Comparison of ENCODE assay signal across 9 mouse cellular contexts in the genomic region with DNA sequence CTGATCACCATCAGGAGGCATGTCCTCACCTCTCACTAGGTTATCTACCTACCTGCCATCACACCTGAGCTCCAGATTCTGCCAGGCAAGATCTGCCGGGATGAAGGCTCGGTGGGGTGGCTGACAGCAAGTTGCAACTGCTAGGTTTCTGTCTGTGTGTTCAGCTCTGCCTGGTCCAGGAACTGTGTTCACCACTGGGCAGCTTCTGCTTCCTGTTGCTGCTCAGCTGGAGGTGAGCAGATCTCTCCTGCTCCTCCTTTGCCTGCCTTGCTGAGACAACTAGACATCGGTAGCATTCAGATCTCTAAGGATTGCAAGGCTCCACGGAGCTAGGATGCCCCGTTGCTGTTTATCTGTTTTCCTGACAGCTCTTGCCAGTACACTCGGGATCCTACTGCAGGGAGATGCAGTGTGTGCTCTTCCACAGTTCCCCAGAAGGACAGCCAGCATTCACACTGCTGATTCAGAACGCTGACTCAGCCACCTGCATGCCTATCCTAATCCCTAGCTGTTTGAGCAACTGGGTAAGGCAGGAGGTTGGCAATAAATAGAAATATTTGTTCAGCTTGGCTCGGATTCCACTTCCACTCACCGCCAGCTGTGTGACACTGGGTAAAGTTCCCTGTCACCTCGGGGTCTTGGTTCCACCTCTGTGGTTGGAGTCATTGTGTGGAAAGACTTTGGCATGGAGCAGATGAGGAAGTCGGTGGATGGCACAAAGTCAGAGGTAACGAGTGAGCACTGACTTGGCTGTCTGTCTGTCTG. TPM values are rescaled to one million over a fixed set of nuclear protein-coding genes. Genes with fewer than 3 reads are reported as not detected.
A peak's percentile ranks its signal among the peaks of the same experiment; 100 is the strongest.
DNase-seq lines count a peak whose midpoint lies in the region; ATAC-seq and TF ChIP-seq lines count a peak whose summit lies in the region.
"Had no signal": no experiment of that assay in that cellular context is flagged by ENCODE, and none has a peak within 500 bp of the region (broad histone marks: within the 10 kb centered on the region; RNA-seq: fewer than 3 reads in every experiment).

No protein-coding gene starts in this region.

- TF ChIP-seq CTCF in layer of hippocampus, adult 2 months (conservative IDR thresholded peaks at IDR 0.05): no peak
- no peak for TF ChIP-seq CTCF in gastrocnemius, adult 2 months (IDR thresholded peaks at IDR 0.05)

- no peak overlapping the region for H3K4me3 ChIP-seq in layer of hippocampus, adult 2 months
- no peak overlapping the region for H3K4me3 ChIP-seq in gastrocnemius, adult 2 months

- ATAC-seq in megakaryocyte progenitor cell, adult 5-6 weeks (replicated peaks; ENCODE audit: poor library complexity): peak; percentile 84

- DNase-seq in layer of hippocampus, adult 2 months (ENCODE audit: low spot score in 2 of 2): peak; percentile 40 to 42
- DNase-seq in layer of hippocampus, adult 9-10 months (ENCODE audit: low spot score): no peak
- peak; percentile 27 for DNase-seq in adrenal gland, adult 8-10 months
- peak; percentile 54 for DNase-seq in gastrocnemius, adult 2 months
- DNase-seq in cerebellum, postnatal 4 days (ENCODE audit: low spot score in 2 of 2): no peak
- no peak for DNase-seq in cerebellum, adult 9-10 months
- DNase-seq in kidney, adult 18-20 months: no peak

- peak overlapping the region; percentile 37; the same call in 1 of the 2 replicates for H3K27ac ChIP-seq in layer of hippocampus, adult 2 months
- peak overlapping the region; percentile 58 for H3K27ac ChIP-seq in gastrocnemius, adult 2 months
- H3K27ac ChIP-seq: liver, embryonic 14.5 days had no signal

- intact Hi-C loops in gastrocnemius, adult 2 months (cut with DNase I): loop anchor here (5.0 kb wide), 1 partner anchor 37 kb away; no protein-coding TSS in a partner anchor

RNA-seq across cellular contexts. Expression of a gene that starts 29.3 kb away (rescaled TPM):
- total RNA-seq in layer of hippocampus, adult 2 months (2021): 10 to 100 TPM; 48.2 to 49.5 TPM
- total RNA-seq in adrenal gland, adult 8-10 months (2022): 10 to 100 TPM; 13.0 to 20.5 (median 15.2) TPM
- total RNA-seq in gastrocnemius, adult 2 months (2021): 1 to 10 TPM; 3.9 to 8.8 TPM
- 12.9 and 18.0 TPM in 2 replicates for total RNA-seq in megakaryocyte progenitor cell, adult 5-6 weeks (2015)
- 38.1 and 46.1 TPM in 2 replicates for total RNA-seq in megakaryocyte progenitor cell, adult 5-6 weeks (2017)

Comparison
In these comparisons a context has a peak if more than half of its experiments do, and no peak if none do; other contexts are left out.
1. DNase-seq: peak in layer of hippocampus, adult 2 months (2 of 2), adrenal gland, adult 8-10 months (single experiment) and gastrocnemius, adult 2 months (single experiment); none in layer of hippocampus, adult 9-10 months (single experiment), cerebellum, postnatal 4 days (0 of 2), cerebellum, adult 9-10 months (single experiment) and kidney, adult 18-20 months (single experiment).